Mouse (Mus musculus) layer of hippocampus, adult 9-10 months (tissue): ENCODE results near the gene Atp11b.

Experiments
- DNase-seq: peaks from one replicate; pipeline ENCODE4 v3.0.0; 2022; ENCODE audit warnings: low spot score

Atp11b gene

DNA sequence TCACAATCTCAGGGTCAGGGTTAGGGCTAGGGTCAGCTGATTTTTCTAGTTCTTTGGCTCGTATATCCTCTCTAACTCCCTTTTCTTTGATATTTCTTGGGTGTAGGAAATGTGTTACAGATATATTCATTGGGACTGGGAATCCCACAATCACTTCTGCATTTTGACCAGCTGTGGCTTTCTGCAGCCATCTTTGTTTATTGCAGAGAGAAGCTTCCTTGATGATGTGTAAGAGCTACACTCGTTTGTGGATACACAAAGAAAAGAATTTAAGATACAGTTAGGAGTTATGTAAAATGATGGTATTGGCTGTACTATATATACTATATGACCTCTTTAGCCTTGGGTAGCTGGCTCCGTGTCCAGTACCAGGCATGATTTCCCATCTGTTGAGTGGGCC lies 25.8 kb downstream of the Atp11b start:
- no peak for DNase-seq

DNA sequence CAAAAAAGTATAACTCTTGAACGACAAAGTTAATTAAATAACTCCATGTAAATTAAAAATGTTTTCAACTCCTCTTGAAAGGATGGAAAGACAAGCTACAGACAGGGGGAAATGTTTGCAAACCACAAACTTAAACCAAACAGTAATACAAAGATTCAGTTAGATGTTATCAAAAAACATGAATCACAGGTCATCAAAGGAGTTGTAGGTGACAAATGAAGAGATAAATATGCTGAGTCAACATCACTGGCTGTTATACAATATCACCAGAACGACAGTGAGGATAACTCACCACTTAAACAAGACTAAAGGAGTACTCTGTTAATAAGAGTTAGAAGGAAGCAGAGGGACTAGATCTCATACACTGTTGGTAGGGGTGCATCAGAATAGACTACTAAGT lies 48.1 kb downstream of the Atp11b start:
- DNase-seq: no peak

DNA sequence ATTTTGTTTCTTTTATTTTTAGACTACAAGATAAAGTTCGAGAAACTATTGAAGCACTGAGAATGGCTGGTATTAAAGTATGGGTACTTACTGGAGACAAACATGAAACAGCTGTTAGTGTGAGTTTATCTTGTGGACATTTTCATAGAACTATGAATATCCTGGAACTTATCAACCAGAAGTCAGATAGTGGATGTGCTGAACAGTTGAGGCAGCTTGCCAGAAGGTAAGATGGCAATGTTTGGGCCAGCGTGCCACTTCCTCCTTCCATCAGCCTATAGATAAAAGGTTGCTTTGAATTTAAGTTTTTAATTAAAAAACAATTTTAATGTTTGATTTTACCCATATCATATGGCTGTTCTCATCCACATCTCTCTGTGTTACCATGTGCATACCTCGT lies 66.0 kb downstream of the Atp11b start:
- no peak for DNase-seq

DNA sequence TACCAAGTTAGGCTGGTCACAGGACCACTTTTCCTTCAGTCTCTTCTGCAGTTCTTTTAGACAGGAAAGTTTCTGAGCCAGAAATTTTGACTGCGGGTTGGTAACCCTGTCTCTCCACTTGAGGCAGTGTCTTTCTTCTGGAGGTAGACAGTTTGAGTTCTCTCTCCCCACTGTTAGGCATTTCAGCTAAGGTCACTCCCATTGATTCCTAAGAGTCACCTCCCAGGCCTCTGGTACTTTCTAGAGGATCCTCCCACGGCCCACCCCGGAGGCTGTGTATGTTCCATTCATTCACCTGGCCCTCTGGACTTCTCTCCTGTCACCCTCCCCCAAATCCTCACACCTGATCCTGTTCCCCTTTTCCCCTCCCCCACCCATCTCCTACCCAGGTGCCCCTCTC lies 68.1 kb downstream of the Atp11b start:
- no peak for DNase-seq

DNA sequence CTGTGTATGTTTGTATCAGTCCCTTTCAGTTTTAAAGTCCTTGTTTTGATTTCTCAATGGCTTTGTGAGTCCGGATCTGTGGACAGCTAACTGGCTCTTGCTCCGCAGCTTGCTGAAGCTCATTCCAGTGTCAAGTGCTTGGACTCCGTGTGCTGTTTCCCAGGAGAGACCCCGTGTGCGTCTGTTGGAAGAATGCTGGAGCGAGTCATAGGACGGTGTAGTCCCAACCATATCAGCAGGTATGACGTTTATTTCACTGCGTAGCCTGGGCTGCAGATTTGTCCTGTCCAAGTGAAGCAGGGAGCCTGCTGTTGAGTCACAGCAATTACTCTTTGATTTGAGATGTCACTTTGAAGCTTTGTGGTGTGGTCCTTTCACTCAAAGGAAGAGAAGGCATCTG lies 95.4 kb downstream of the Atp11b start:
- no peak for DNase-seq

DNA sequence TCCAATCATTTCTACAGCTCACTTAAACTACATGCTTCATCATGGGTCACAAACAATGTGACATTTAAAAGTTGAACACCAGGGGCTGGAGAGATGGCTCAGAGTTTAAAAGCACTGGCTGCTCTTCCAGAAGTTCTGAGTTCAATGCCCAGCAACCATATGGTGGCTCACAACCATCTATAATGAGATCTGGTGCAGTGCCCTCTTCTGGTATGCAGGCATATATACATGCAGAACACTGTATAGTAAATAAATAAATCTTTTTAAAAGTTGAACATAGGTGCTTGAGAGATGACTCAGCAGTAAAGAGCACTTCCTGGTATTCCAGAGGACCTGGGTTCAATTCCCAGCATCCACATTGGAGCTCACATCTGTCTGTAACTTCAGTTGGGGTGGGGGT lies 129.4 kb downstream of the Atp11b start:
- DNase-seq: no peak

DNA sequence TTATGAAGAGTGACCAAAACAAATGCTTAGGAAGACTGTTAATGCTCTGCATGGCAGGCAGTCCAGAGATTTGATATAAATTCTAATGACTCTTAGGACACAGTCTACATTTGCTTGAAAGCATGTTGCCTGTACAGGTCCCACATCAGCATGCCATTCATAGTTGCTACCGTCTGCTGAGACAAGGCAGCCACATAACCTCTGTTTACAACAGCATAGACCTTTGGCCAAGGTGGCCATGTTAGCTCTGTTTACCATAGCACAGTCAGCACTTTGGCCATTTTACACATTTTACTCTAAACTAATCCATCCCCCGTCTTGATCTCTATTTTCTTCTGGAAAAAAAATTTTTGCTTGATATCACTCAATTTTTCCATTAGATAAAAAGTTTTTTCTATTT lies 135.6 kb downstream of the Atp11b start:
- no peak for DNase-seq

DNA sequence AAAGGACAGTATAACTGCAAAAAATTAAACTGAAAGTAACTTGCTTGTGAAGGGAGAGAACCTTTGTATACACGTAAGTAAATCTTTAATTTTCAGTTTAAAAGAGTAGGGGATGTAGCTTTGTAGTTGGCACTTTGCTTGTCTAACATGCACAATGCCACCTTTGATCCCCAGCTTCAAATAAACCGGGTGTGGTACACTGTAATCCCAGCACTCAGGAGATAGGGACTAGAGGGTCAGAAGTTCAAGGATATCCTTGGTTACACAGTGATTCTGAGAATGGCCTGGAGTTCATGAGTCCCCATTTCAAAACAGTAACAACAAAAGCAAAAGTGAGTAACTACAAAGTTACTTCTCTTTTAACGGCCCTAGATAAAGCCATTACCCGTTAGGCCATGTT lies 137.2 kb downstream of the Atp11b start:
- DNase-seq: no peak

DNA sequence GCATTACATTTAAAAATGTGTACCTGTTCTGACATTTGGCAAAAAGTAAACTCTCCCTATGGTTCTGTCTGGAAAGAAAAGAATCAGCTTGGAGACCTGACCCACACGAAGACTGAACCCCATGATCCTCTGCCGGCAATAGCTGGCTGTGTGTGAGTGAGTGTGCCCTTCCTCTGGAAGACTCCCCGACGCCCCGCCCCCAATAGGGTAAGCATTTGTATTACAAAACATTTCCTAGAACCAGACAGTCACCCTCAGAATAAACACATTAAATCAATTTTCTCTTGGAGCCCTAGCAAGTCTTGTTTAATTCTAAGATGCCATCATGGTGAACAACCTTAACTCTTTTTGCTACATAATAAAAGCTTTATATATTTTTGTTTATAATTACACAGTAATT lies 139.2 kb downstream of the Atp11b start:
- no peak for DNase-seq

DNA sequence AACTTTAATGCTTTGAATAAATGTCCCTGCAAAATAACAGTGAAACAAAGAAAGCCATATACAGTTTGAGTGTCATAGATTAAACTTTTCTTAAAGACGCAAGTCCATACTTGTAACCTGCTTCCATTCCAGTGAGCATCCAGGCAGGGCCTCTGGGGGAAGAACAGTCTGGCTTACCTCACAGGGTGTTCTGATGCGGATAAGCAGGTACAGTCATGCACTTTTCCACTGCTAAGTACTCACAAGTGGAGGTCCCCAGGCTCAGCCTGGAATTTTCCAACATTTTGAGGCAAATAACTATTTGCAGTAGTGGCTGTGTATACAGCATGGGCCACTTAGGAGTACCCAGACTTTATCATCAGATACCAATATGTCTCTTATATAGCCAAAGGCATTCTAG lies 144.0 kb downstream of the Atp11b start:
- DNase-seq: no peak

DNA sequence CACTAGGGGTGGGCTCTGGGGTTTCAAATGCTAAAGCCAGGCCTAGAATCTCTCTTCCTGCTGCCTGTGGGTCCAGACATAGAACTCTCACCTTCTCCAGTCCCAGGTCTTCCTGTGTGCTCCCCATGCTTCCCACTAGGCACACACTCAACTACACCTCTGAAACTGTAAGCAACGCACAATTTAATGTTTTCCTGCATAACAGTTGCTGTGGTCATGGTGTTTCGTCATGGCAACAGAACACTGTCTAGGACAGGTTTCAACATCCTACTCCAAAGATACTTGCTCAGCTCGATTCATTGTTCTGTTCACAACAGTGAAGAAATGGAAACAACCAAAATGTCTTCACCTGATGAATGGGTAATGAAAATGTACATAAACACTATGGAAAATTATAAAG lies 145.2 kb downstream of the Atp11b start:
- DNase-seq: no peak

DNA sequence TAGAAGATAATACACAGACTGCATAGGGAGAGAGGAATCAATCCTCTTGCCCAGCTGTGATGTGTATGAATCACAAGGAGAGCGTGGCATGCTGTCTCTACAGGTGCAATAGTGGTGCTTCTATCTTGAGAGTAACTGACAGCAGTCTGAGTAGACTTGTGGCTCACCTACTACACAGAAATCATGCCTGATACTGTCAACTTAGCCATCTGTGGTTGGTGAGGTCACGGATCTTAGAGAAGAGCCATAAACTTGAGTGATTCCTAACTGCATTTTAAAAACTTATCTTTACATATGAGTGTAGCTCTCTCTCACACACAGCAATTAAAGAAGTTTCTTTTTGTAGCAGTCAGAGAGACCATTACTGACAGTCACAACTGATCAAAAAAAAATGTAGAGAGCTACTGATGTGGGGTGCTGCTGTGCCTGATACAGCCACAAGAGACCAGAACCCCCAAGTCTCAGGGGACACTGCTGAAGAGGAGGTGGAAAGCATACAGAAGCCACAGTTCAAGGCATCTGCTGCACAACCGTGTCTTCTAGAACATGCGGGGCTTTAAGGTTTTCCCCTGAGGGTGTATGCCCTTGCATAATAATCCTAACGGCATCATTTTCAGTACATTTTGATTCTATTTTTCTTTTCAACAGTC lies 146.8 kb downstream of the Atp11b start:
- DNase-seq: no peak
